Mouse (Mus musculus): ENCODE measurements around the gene Olfr5. TPM values are rescaled to one million over a fixed set of nuclear protein-coding genes. Genes with fewer than 3 reads are reported as not detected.

Olfr5 gene
- polyA plus RNA-seq (2012; ENCODE audit: low replicate concordance): not detected in 2 replicates

DNA sequence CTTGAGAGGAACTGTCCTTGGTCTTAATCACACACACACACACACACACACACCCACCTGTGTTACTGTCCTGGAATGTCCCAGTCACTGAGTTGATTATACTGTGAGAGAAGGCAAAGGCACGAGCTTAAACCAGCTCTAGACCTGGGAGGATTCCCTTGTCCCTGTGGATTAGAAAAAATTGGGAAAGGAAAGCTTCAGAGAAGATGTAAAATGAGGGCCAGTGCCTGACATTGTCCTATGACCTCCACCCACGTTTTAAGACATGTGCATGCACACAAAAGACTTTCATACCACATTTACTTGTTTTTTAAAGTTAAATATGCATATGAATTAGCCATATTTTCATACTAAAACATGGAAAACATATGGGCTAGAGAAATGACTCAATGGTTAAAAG, at the start of gene Olfr5:
Gene Olfr5, minus strand, starts transcription at position 101 of the 400 bp plus-strand sequence.

DNA sequence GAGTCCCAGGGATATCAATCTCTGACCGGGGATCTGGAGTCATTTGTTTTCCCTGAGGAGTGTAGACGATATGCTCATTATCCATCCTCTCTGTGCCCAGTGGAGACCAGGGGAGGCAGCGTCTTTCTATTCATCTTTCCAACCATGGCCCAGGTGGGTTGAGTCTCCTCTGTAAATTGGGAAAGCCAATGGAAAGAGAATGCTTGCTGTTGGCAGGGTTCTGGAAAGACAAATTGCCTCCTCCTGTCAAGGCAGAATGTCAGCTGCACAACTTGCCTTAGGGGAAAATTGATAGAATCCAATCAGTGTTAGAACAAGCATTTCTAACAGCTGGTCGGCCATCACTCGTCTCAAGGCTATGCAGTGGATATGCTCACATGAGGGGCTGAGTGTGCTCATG, 36.1 kb upstream of the Olfr5 start, which contains the start of gene Olfr1349:
Gene Olfr1349, minus strand, starts transcription at position 101 of the 400 bp plus-strand sequence.

DNA sequence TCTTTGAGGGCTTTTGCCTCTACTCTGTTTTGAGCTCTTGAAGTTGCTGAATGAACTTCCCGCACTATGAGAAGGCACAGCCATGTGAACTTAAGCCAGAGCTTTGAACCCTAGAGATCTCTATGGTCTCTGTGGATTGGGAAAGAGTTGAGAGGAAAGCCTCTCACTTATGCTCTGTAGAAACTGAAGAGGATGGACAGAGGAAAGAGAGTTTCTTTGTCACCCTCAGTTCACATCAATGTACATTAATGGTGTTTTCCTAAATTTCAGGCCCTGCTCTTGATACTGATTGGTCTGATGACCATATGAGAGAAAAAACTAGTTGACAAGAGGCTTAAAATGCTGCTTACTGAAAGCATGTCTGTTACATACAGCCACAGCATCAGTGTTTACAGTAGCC, 21.9 kb upstream of the Olfr5 start, which contains the start of gene Olfr1348:
Gene Olfr1348, minus strand, starts transcription at position 101 of the 400 bp plus-strand sequence.

DNA sequence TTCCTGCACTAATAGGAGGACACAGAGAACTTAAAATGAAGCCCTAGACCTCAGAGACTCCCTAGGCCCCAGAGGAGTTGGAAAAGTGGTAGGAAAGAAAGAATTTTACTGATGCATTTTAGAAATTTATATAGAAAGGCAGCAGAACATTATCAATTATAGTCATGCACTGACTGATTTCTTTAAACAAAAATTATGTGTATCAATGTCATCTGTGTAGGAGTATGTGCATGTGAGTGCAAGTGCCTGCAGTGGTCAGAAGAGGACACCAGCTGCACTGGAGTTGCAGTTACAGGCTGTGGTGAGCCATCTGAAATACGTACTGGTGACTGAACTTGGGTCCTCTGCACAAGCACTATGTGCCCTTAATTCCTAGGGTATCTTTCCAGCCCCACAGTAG, 12.9 kb upstream of the Olfr5 start, which contains the start of gene Olfr1347:
Gene Olfr1347, minus strand, starts transcription at position 101 of the 400 bp plus-strand sequence.

DNA sequence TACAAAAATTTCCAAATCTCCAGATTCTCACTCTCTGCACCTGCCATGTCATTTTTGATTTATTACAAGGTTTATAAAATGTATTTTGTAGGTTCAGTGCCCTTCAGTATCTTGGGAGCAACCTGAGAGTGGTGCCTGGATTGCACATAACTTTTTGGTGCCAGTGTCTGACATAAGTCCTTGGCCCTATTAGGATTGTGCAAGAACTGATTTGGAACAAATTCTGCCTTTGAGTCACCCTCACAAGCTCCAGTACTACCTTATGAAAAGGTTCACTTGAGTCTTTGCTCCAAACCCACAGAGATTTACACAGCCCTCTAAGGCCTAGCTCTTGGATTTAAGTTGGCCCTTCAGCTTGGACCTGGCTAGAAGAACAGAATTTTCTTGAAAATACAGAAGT, 19.8 kb downstream of the Olfr5 start, which contains the start of gene Olfr1346:
Gene Olfr1346, plus strand, starts transcription at position 151 of the 400 bp plus-strand sequence.

DNA sequence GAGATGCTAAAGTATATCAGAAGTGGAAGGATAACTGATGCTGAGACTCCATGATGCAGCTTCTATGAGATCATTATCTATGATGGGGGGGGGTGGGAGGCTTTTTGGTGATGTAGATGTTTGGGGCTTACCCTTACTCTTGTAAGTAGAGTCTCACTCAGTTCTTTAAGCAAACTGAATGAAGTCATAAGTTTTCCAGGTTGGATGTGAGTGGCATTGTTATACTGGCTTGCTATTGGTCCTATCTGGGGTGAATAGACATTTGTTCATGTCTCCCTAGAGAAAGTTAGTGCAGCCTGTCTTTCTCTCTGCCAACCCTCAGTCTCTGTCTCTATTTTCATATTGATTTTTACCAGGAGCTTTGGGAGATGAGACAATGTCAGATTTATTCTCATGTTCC, 30.9 kb downstream of the Olfr5 start, which contains the start of gene Olfr1336:
Gene Olfr1336, plus strand, starts transcription at position 301 of the 400 bp plus-strand sequence.

DNA sequence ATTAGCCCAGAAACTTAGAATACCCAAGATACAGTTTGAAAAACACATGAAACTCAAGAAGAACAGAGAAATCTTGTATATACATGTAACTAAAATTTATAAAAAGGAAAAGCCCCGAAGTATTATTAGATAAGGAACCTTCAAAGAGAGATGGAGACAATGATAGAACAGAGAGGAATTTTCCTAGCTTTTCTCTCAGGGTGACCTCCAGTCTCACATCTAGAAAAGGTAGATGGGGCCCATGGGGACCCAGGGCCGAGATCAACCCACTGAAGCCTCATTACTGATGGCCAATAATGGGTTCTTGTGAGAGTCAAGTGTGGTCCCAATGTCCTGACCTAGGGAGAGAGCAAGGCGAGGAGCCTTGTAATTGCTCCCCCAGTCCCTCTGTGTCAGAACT, 48.4 kb downstream of the Olfr5 start, which contains the start of gene Olfr1344:
Gene Olfr1344, plus strand, starts transcription at position 301 of the 400 bp plus-strand sequence.

Other genes with a start within 250 kb of the Olfr5 start
- not detected in 2 replicates for gene Epp13, start 234.2 kb downstream of the Olfr5 start, polyA plus RNA-seq (2012; ENCODE audit: low replicate concordance)
- 0.10 and 0.88 TPM in 2 replicates for gene Zfp667, start 200.4 kb downstream of the Olfr5 start, polyA plus RNA-seq (2012; ENCODE audit: low replicate concordance)
- 1.8 TPM in 2 replicates for gene Zfp583, start 155.7 kb downstream of the Olfr5 start, polyA plus RNA-seq (2012; ENCODE audit: low replicate concordance)
- 0.07 and 0.08 TPM in 2 replicates for gene Gm3854, start 143.2 kb downstream of the Olfr5 start, polyA plus RNA-seq (2012; ENCODE audit: low replicate concordance)
- 0.30 and 0.37 TPM in 2 replicates for gene Zfp78, start 123.7 kb downstream of the Olfr5 start, polyA plus RNA-seq (2012; ENCODE audit: low replicate concordance)
- 1.2 and 1.6 TPM in 2 replicates for gene Zfp28, start 103.6 kb downstream of the Olfr5 start, polyA plus RNA-seq (2012; ENCODE audit: low replicate concordance)
- gene Smim17, start 88.2 kb downstream of the Olfr5 start, polyA plus RNA-seq (2012; ENCODE audit: low replicate concordance): not detected in 2 replicates
- not detected in 2 replicates for gene Gm20715, start 76.7 kb downstream of the Olfr5 start, polyA plus RNA-seq (2012; ENCODE audit: low replicate concordance)
- 0.26 TPM in 1 of 2 replicates, not detected in the other for gene Olfr1344, start 48.3 kb downstream of the Olfr5 start, polyA plus RNA-seq (2012; ENCODE audit: low replicate concordance)
- not detected in 2 replicates for gene Olfr1336, start 30.8 kb downstream of the Olfr5 start, polyA plus RNA-seq (2012; ENCODE audit: low replicate concordance)
- not detected in 2 replicates for gene Olfr1346, start 19.8 kb downstream of the Olfr5 start, polyA plus RNA-seq (2012; ENCODE audit: low replicate concordance)
- not detected in 2 replicates for gene Olfr1347, start 12.8 kb upstream of the Olfr5 start, polyA plus RNA-seq (2012; ENCODE audit: low replicate concordance)
- gene Olfr1348, start 21.8 kb upstream of the Olfr5 start, polyA plus RNA-seq (2012; ENCODE audit: low replicate concordance): not detected in 2 replicates
- not detected in 2 replicates for gene Olfr1349, start 36.0 kb upstream of the Olfr5 start, polyA plus RNA-seq (2012; ENCODE audit: low replicate concordance)
- not detected in 2 replicates for gene Olfr1350, start 77.9 kb upstream of the Olfr5 start, polyA plus RNA-seq (2012; ENCODE audit: low replicate concordance)
- not detected in 2 replicates for gene Zim1, start 209.5 kb upstream of the Olfr5 start, polyA plus RNA-seq (2012; ENCODE audit: low replicate concordance)
- 0.05 and 0.06 TPM in 2 replicates for gene Peg3, start 243.5 kb upstream of the Olfr5 start, polyA plus RNA-seq (2012; ENCODE audit: low replicate concordance)
- gene Usp29, start 243.6 kb upstream of the Olfr5 start, polyA plus RNA-seq (2012; ENCODE audit: low replicate concordance): not detected in 2 replicates

Data from hematopoietic multipotent progenitor cell, adult 10-12 weeks (in vitro differentiated cells).